Mouse (Mus musculus): ENCODE measurements around the gene Prmt2.

GRCm38 (mm10) chr10:76253079-76253478, 15.4 kb upstream of the Prmt2 start:
- TF ChIP-seq CTCF (conservative IDR thresholded peaks at IDR 0.05; ENCODE audit: low read length) = no peak
- no peak for TF ChIP-seq POU5F1 (IDR thresholded peaks at IDR 0.05; ENCODE audit: borderline replicate concordance, low read length)
